Mouse (Mus musculus) Patski (cell line): ENCODE data around the gene Wnt9a. TPM values are rescaled to one million over a fixed set of nuclear protein-coding genes. Genes with fewer than 3 reads are reported as not detected.
"Not testable (repeated sequence)": the region's sequence is repeated elsewhere in the genome, so short reads cannot be mapped to it uniquely, and the experiment has no call there.

Experiments used
- ATAC-seq: fragments of 100-300 bp; one replicate; pipeline ENCODE4 v1.8.0; 2021
- CTCF ChIA-PET: fragments of 350-600 bp; sonication (Branson Sonifier 250); formaldehyde crosslinking; loops from one replicate; lab custom pipeline; 2022; ENCODE audit warnings: inconsistent platforms; lab: Charles Lee
- POLR2A ChIA-PET: fragments of 350-600 bp; sonication (Branson Sonifier 250); formaldehyde crosslinking; loops from one replicate; lab custom pipeline; 2022; ENCODE audit warnings: antibody characterized with exemption, inconsistent platforms; lab: Charles Lee
- DNase-seq: peaks from one replicate; pipeline ENCODE4 v3.0.0-alpha.2; 2011; ENCODE audit warnings: low read depth, low spot score
- H3K27me3 ChIP-seq: fragments of 371-371 bp; one replicate; pipeline ENCODE4 v1.5.1; 2021
- CTCF ChIP-seq: fragments of 100-300 bp; IDR thresholded peaks from one replicate; pipeline ENCODE4 v1.5.1; 2021
- in situ Hi-C: fragments of 300-500 bp; cut with MboI; formaldehyde crosslinking; loops from 3 replicates; pipeline ENCODE4 v1.11.1; 2018; ENCODE audit warnings: low pct_unique_long_range_greater_than_20kb, mixed read lengths
- polyA plus RNA-seq: library from polyadenylated mRNA; unstranded; gene quantifications from one replicate; pipeline ENCODE4 v1.2.3, GENCODE M21; 2021

Gene Wnt9a
- polyA plus RNA-seq, 1 experiment from 2014 or later, result 7.5 TPM

DNA sequence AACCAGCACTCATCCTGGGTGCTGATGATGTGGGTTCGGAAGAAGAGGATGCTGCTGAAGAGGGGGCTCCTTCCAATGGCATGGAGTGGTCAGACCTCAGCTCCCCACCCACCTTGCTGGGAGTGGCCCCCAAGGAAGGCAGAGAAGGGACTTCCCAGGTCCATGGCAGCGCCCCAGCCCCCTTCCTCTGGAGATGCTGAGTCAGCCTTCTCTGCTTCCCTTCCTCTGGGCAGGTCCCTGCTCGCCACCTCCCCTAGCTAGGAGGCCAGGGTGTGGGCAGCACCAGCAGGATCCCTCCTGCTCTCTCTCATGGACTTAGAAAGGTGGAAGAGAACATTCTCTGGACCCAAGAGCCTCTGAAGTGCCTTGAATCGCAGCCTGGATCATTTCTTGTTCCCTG lies 28.7 kb upstream of the Wnt9a start:
- ATAC-seq (no peak), DNase-seq (no peak)
- no peak for TF ChIP-seq CTCF
- POLR2A ChIA-PET, result no interaction called here
- CTCF ChIA-PET, result no interaction called here
- H3K27me3 ChIP-seq, result peaks cover 10% of the 10 kb centered on the region
- in situ Hi-C loops, result no loop called here

DNA sequence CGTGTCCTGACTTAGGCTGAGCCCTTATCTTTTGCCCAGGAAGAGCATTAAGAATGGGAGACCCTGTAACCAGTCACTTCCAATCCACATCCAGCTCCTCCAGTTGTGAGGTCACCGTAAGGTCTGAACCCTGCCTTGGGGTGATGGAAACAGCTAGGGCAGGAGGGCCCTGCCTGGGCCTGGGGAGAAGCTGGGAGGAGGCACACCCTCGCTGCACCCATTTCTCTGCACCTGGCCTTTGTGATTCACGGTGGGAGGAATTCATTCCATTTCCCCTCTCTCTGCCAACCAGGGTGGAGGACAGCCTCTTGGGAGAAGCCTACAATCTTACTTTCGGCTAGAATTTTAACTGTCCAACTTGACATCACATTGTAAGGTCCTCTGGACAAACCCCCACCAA lies 24.6 kb upstream of the Wnt9a start:
- ATAC-seq (no peak), DNase-seq (no peak)
- peaks cover 14% of the 10 kb centered on the region for H3K27me3 ChIP-seq
- POLR2A ChIA-PET, result no interaction called here
- no peak for TF ChIP-seq CTCF
- in situ Hi-C loops, result no loop called here
- CTCF ChIA-PET, result no interaction called here

DNA sequence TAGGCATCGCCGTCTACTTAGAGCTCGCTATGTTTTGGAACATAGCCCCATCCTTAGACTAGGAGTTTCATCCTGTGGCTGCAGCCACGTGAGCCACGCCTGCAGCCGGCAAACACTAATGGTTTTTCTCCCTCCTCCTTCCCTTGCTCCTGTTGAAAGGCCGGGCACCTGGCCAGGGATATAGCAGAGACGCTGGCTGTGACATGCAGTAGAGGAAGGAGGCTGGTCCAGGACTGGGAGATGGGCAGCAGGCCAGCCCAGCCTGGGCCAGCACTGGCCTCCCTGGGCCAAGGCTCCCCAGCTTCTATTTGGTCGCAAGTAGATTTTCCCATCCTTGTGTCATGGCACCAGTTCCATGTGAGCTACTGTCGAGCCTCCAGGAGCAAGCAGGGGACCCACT lies 23.8 kb upstream of the Wnt9a start:
- ChIA-PET CTCF (no interaction called here), POLR2A (interaction anchor here (0.7 kb wide), 1 partner anchor 11 kb away, joined by 5 read pairs; no protein-coding TSS in a partner anchor)
- no peak for DNase-seq
- TF ChIP-seq CTCF, result no peak
- in situ Hi-C loops, result no loop called here
- no peak for ATAC-seq
- peaks cover 21% of the 10 kb centered on the region for H3K27me3 ChIP-seq

DNA sequence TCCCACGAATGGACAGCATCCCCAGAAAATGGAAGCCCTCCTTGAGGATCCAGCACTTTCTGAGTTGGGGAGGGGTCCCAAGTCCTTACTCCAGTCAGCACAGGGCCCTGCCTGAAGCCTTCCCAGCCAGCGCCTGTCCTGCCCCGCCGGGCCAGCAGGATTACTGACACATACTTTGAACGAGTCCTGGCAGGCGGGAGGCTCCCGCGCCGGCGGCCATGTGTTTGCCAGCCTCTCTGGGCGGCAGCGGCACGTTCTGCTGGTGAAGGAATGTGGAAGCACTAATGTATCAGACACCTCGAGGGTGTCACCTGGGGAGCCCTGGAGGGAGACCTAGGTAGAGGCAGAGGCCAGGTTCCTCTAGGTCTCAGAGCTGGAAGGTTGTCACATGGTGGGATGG lies 22.6 kb upstream of the Wnt9a start:
- peaks cover 30% of the 10 kb centered on the region for H3K27me3 ChIP-seq
- ChIA-PET CTCF (no interaction called here), POLR2A (no interaction called here)
- DNase-seq (no peak), ATAC-seq (no peak)
- no peak for TF ChIP-seq CTCF
- in situ Hi-C loops, result no loop called here

DNA sequence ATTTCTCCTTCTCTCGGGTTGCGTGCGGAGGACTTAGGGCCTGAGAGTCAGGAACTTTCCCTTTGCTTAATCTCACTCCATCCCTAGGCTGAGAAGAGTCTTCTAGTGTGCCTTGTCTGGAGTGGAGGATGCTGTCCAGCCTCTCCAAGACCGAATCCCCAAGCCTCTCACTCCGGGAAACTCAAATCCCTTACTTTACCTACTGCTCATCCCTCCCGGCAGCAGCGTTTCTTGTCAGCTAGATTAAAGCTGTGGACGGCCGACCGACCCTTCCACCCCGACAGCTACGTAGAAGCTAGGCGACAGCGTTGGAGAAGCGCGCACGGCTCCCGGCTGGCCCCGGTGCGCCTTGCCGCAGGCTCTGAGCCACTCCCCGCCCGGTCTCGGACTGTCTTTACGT lies 17.0 kb upstream of the Wnt9a start:
- CTCF ChIA-PET, result interaction anchor here (1.4 kb wide), 1 partner anchor 11 kb away, joined by 4 read pairs; no protein-coding TSS in a partner anchor
- no peak for DNase-seq
- in situ Hi-C loops, result loop anchor here (5.0 kb wide), 1 partner anchor 187 kb away; no protein-coding TSS in a partner anchor
- peaks cover 52% of the 10 kb centered on the region for H3K27me3 ChIP-seq
- POLR2A ChIA-PET, result no interaction called here
- no peak for TF ChIP-seq CTCF
- no peak for ATAC-seq

DNA sequence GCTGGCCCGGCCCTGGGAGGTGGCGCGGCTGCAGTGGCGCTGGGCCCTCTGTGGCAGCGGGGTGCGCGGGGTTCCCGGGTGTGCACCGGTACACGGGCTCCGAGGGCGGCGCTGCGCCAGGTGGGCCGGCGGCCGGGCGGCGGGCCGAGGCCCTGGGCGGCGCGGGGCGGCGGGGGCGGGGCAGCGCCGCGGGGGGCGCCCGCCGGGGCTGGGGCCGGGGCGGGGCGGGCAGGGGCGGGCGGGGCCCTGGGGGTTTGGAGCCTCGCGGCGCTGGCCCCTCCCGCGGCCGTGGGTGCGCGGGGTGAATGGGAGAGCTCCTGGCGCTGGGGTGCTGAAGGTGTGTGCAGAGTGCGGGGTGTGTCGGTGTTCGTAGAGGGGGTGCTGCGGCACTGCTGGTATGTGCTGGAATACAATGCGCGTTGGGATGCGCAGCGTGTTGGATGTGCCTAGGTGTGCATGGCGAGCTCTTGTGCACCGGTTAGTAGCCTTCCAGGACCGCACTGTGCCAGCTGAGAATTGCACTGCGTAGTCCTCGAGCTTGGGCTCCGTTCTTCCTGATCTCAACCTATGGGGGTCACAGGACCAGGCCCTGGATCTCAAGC lies 15.9 kb upstream of the Wnt9a start, which contains the start of gene Wnt3a:
Gene Wnt3a, minus strand, starts transcription at position 51 of the 602 bp plus-strand sequence.
- CTCF ChIA-PET, result interaction anchor here (1.4 kb wide), 1 partner anchor 10 kb away, joined by 4 read pairs; no protein-coding TSS in a partner anchor
- ATAC-seq, result no peak
- DNase-seq, result no peak
- H3K27me3 ChIP-seq, result peaks cover 49% of the 10 kb centered on the region
- TF ChIP-seq CTCF, result no peak
- POLR2A ChIA-PET, result no interaction called here
- in situ Hi-C loops, result loop anchor here (5.0 kb wide), 1 partner anchor 189 kb away; no protein-coding TSS in a partner anchor

DNA sequence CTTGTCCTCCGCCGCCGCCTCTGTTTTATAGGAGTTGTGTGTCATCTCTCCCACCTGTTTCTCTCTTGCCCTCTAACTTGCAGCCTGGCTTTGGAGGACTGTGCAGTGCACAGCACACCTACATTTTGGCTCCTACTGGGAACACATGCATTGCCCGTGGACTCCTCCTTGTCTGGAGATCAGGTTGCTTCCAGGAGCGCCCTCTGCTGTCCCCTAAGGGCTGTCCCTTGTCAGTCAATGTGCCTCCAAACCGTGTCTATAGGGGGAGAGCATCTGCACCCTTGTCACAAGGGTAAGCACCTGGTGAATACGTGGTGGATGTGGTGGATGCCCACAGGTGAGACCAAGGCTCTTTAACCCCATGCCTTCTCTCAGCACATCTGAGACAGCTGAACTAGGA lies 13.1 kb upstream of the Wnt9a start:
- TF ChIP-seq CTCF, result no peak
- POLR2A ChIA-PET, result interaction anchor here (0.6 kb wide), 1 partner anchor 11 kb away, joined by 5 read pairs; no protein-coding TSS in a partner anchor
- DNase-seq (no peak), ATAC-seq (no peak)
- CTCF ChIA-PET, result interaction anchor here (0.8 kb wide), 1 partner anchor 195 kb away, joined by 4 read pairs; no protein-coding TSS in a partner anchor
- in situ Hi-C loops, result loop anchor here (5.0 kb wide), 1 partner anchor 191 kb away; no protein-coding TSS in a partner anchor
- peaks cover 35% of the 10 kb centered on the region for H3K27me3 ChIP-seq

DNA sequence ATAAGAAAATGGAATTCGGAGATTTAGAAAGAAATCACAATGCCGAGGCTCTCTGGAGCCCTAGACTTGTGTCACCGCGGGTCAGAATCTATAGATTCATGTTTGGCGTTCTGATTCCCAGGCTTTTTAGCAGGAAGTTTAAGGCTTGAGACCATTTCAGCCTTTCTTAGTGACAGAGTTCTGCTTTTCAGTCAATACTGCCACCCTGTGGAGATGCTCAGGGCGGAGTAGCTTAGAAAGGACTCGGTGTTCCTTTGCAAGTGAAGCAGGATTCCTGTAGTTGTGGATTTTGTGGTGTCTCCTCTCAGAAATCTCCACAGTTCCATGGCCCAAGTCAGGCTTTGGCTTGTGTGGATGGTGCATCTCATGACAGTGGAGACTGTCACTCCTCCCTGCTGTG lies 8.8 kb upstream of the Wnt9a start:
- TF ChIP-seq CTCF, result peak; percentile 87
- H3K27me3 ChIP-seq, result no peaks in the 10 kb centered on the region
- ATAC-seq (no peak), DNase-seq (no peak)
- ChIA-PET POLR2A (no interaction called here), CTCF (interaction anchor here (0.8 to 2.7 kb wide), 10 partner anchors 18 to 199 kb away, joined by 3 to 10 read pairs (median 4); no protein-coding TSS in a partner anchor)
- in situ Hi-C loops, result loop anchor here (5.0 kb wide), 1 partner anchor 66 kb away; no protein-coding TSS in a partner anchor

DNA sequence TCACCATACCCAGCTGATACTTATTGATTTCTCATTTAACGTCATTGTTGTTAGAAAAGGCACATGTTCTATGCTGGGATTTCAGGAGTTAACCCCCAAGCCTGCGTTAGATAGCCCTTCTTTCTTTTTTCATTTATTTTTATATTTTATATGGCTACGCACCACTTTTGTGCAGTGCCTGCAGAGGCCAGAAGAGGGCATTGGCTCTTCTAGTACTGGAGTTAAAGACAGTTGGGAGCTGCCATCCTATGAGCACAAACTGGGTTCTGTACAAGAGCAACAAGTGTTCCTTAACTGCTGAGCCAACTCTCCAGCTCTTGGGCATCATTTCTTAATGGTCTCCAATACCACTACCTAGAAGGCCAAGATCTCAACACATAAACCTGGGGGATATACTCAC lies 6.5 kb upstream of the Wnt9a start:
- DNase-seq, result no peak
- no peaks in the 10 kb centered on the region for H3K27me3 ChIP-seq
- ChIA-PET CTCF (interaction anchor here (1.0 to 1.8 kb wide), 6 partner anchors 10 to 185 kb away, joined by 3 to 5 read pairs (median 4); partner anchors contain the start of gene Wnt3a), POLR2A (no interaction called here)
- ATAC-seq, result no peak
- TF ChIP-seq CTCF, result peak; percentile 77
- in situ Hi-C loops, result loop anchor here (5.0 kb wide), 1 partner anchor 182 kb away; no protein-coding TSS in a partner anchor

DNA sequence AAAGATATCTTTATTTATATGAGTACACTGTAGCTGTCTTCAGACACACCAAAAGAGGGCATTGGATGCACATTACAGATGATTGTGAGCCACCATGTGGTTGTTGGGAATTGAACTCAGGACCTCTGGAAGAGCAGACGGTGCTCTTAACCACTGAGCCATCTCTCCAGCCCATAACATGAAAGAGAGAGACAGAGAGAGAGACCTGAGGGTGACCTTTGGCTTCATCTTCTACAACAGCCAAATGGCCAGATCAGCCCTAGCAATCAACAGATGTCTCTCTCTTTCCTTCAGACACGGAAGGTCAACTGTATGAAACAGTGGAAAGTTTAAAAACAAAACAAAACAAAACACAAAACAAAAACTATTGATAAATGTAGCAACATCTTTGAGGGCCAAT lies 5.7 kb upstream of the Wnt9a start:
- ATAC-seq, H3K27me3 ChIP-seq, POLR2A ChIA-PET, DNase-seq: not testable (repeated sequence)
- CTCF ChIA-PET, result interaction anchor here (1.1 to 1.4 kb wide), 2 partner anchors 10 to 38 kb away, joined by 3 to 4 read pairs; partner anchors contain the start of gene Wnt3a
- in situ Hi-C loops, result loop anchor here (5.0 kb wide), 1 partner anchor 181 kb away; no protein-coding TSS in a partner anchor
